Mouse (Mus musculus) erythroblast, embryonic 14.5 days (primary cell): ENCODE data around the gene Trim25.

Source experiments
- GATA1 ChIP-seq: IDR thresholded peaks from 2 replicates; pipeline ENCODE4 v1.6.1; 2012; ENCODE audit warnings: low read length, inconsistent platforms, mixed read lengths
- TAL1 ChIP-seq: IDR thresholded peaks from 3 replicates; pipeline ENCODE4 v1.6.1; 2012; ENCODE audit warnings: low read length, inconsistent platforms, mixed read lengths

GRCm38 (mm10) chr11:89027955-89028361, 28.8 kb downstream of the Trim25 start:
- no peak for TF ChIP-seq TAL1
- TF ChIP-seq GATA1 = no peak
